In the genomic region with DNA sequence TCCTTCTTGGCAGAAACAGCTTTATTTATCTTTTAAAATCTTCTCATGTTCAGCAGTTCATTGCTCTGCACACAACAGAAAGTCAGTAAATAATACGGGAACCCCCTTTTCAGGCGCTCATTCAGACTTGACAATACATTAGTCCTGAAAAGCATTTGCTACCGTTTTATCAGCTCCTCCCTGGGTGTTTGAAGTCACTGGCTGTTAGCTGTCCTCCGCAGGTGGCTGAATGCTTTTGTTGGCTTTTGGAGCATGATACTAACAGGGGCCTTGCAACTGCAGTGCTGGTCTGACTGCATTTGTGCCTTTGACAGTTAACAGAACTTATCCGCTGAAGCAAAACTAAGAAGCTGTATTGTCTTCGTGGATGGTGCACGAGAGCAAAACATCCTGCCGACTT, we compare ENCODE assay signal across 15 mouse cellular contexts.
A peak's percentile ranks its signal among the peaks of the same experiment; 100 is the strongest.
DNase-seq lines count a peak whose midpoint lies in the region; ATAC-seq and TF ChIP-seq lines count a peak whose summit lies in the region.
"Had no signal": no experiment of that assay in that cellular context is flagged by ENCODE, and none has a peak within 500 bp of the region (broad histone marks: within the 10 kb centered on the region; RNA-seq: fewer than 3 reads in every experiment).

No protein-coding gene starts in this region.

- H3K4me1 ChIP-seq in forebrain, postnatal 0 days (ENCODE audit: insufficient read depth), result no peaks in the 10 kb centered on the region
- 0 out of 2 replicates have a peak, but pooled peaks cover 5% of the 10 kb centered on the region for H3K4me1 ChIP-seq in midbrain, embryonic 15.5 days
- H3K4me1 ChIP-seq in stomach, postnatal 0 days (replicated peaks; ENCODE audit: control insufficient read depth, insufficient read depth), result no peaks in the 10 kb centered on the region
- H3K4me1 ChIP-seq: embryonic facial prominence, embryonic 15.5 days; limb, embryonic 13.5 days had no signal

- no peak for TF ChIP-seq CTCF in forebrain, postnatal 0 days (IDR thresholded peaks at IDR 0.05; ENCODE audit: low read depth)
- TF ChIP-seq CTCF in stomach, postnatal 0 days (IDR thresholded peaks at IDR 0.05; ENCODE audit: low read depth), result no peak

- H3K27me3 ChIP-seq in forebrain, postnatal 0 days (ENCODE audit: insufficient read depth, low read length), result no peaks in the 10 kb centered on the region
- no peaks in the 10 kb centered on the region for H3K27me3 ChIP-seq in midbrain, embryonic 15.5 days (replicated peaks)
- H3K27me3 ChIP-seq in stomach, postnatal 0 days (ENCODE audit: control insufficient read depth, insufficient read depth, low read length), result no peaks in the 10 kb centered on the region
- H3K27me3 ChIP-seq: embryonic facial prominence, embryonic 15.5 days; limb, embryonic 13.5 days had no signal

- no peaks in the 10 kb centered on the region for H3K36me3 ChIP-seq in forebrain, postnatal 0 days (ENCODE audit: insufficient read depth)
- H3K36me3 ChIP-seq in midbrain, embryonic 15.5 days (replicated peaks), result no peaks in the 10 kb centered on the region
- H3K36me3 ChIP-seq in stomach, postnatal 0 days (ENCODE audit: control insufficient read depth, insufficient read depth, low read length), result no peaks in the 10 kb centered on the region
- H3K36me3 ChIP-seq: embryonic facial prominence, embryonic 15.5 days; limb, embryonic 13.5 days had no signal

- ATAC-seq in forebrain, postnatal 0 days, result no peak
- ATAC-seq in midbrain, embryonic 15.5 days (replicated peaks), result 0 out of 2 replicates have a peak, but pooled peaks have one; percentile 63
- ATAC-seq in stomach, postnatal 0 days (ENCODE audit: low FRiP score, low TSS enrichment), result no peak

- TF ChIP-seq EP300 in stomach, postnatal 0 days (optimal IDR thresholded peaks at IDR 0.05), result no peak

- H3K9me3 ChIP-seq in forebrain, postnatal 0 days (ENCODE audit: low read length), result no peaks in the 10 kb centered on the region
- H3K9me3 ChIP-seq in midbrain, embryonic 15.5 days, result no peaks in the 10 kb centered on the region
- no peaks in the 10 kb centered on the region for H3K9me3 ChIP-seq in stomach, postnatal 0 days (ENCODE audit: control insufficient read depth, low read length)
- H3K9me3 ChIP-seq: embryonic facial prominence, embryonic 15.5 days; limb, embryonic 13.5 days had no signal

- H3K4me3 ChIP-seq in forebrain, postnatal 0 days (ENCODE audit: low read depth, low read length), result no peak overlapping the region
- H3K4me3 ChIP-seq in midbrain, embryonic 15.5 days, result no peak overlapping the region
- H3K4me3 ChIP-seq in stomach, postnatal 0 days (ENCODE audit: low read depth, low read length), result no peak overlapping the region
- H3K4me3 ChIP-seq: embryonic facial prominence, embryonic 15.5 days; limb, embryonic 13.5 days had no signal

- H3K4me2 ChIP-seq in forebrain, postnatal 0 days (ENCODE audit: low read depth), result no peak overlapping the region
- peak overlapping the region; percentile 27; the same call in 1 of the 2 replicates for H3K4me2 ChIP-seq in midbrain, embryonic 15.5 days
- H3K4me2 ChIP-seq in stomach, postnatal 0 days (replicated peaks; ENCODE audit: low read depth), result no peak overlapping the region
- H3K4me2 ChIP-seq: embryonic facial prominence, embryonic 15.5 days; limb, embryonic 13.5 days had no signal

- DNase-seq in ovary, postnatal 14 days (ENCODE audit: low spot score), result peak; percentile 2
- no peak for DNase-seq in ovary, postnatal 10 days (ENCODE audit: low spot score)
- peak; percentile 3 for DNase-seq in forebrain, postnatal 0 days
- peak; percentile 13 for DNase-seq in stomach, postnatal 0 days (ENCODE audit: low spot score)
- no peak for DNase-seq in gastrocnemius, postnatal 10 days
- no peak for DNase-seq in frontal cortex, postnatal 10 days (ENCODE audit: low spot score in 2 of 2)
- DNase-seq in right cerebral cortex, adult 18-20 months, result no peak
- DNase-seq: adrenal gland, adult 2 months; cerebellum, adult 18-20 months; gastrocnemius, postnatal 14 days; kidney, adult 11 months; lung, postnatal 4 days had no signal

- 6% methylated on average over 8 of the region's 8 CpGs for WGBS in forebrain, postnatal 0 days
- WGBS in midbrain, embryonic 15.5 days, result 1% methylated on average over 8 of the region's 8 CpGs
- WGBS in stomach, postnatal 0 days, result 21% methylated on average over 8 of the region's 8 CpGs

- no peak overlapping the region for H3K27ac ChIP-seq in forebrain, postnatal 0 days (ENCODE audit: low read depth, low read length)
- H3K27ac ChIP-seq in midbrain, embryonic 15.5 days, result no peak overlapping the region
- no peak overlapping the region for H3K27ac ChIP-seq in stomach, postnatal 0 days (replicated peaks)
- H3K27ac ChIP-seq: embryonic facial prominence, embryonic 15.5 days; limb, embryonic 13.5 days had no signal

- no peak overlapping the region for H3K9ac ChIP-seq in forebrain, postnatal 0 days
- no peak overlapping the region for H3K9ac ChIP-seq in midbrain, embryonic 15.5 days
- no peak overlapping the region for H3K9ac ChIP-seq in stomach, postnatal 0 days (ENCODE audit: low read length)
- H3K9ac ChIP-seq: embryonic facial prominence, embryonic 15.5 days; limb, embryonic 13.5 days had no signal

Comparison
In these comparisons a context has a peak if more than half of its experiments do, and no peak if none do; other contexts are left out.
1. DNase-seq: peak in ovary, postnatal 14 days (single experiment), forebrain, postnatal 0 days (single experiment) and stomach, postnatal 0 days (single experiment); none in ovary, postnatal 10 days (single experiment), gastrocnemius, postnatal 10 days (single experiment), frontal cortex, postnatal 10 days (0 of 2) and right cerebral cortex, adult 18-20 months (single experiment).